Mouse (Mus musculus): ENCODE measurements around the gene Sephs1. TPM values are rescaled to one million over a fixed set of nuclear protein-coding genes. Genes with fewer than 3 reads are reported as not detected.

Sephs1 gene
- polyA plus RNA-seq, 1 experiment from 2014 or later, result 147 TPM

- no peaks in the 10 kb centered on the region for H3K9me3 ChIP-seq (ENCODE audit: control insufficient read depth, low read length)
- H3K4me3 ChIP-seq (ENCODE audit: low read depth, low read length), result no peak overlapping the region
- no peaks in the 10 kb centered on the region for H3K36me3 ChIP-seq (ENCODE audit: control insufficient read depth, insufficient read depth, low read length)
- no peak overlapping the region for H3K27ac ChIP-seq (ENCODE audit: low read depth, low read length)
- no peak for DNase-seq (ENCODE audit: low spot score)
- ATAC-seq (replicated peaks; ENCODE audit: low FRiP score), result no peak
- no peaks in the 10 kb centered on the region for H3K27me3 ChIP-seq (ENCODE audit: control insufficient read depth, insufficient read depth, low read length)
- 80% methylated on average over 9 of the region's 9 CpGs for WGBS
- no peak overlapping the region for H3K9ac ChIP-seq (ENCODE audit: low read length)
- no peaks in the 10 kb centered on the region for H3K4me1 ChIP-seq (replicated peaks; ENCODE audit: control insufficient read depth, insufficient read depth, low read length)
- no peak overlapping the region for H3K4me2 ChIP-seq (ENCODE audit: low read depth, low read length, severe bottlenecking)
Measured at GRCm38 (mm10) chr2:4872740-4873139, 8.6 kb upstream of the Sephs1 start.

- no peak overlapping the region for H3K4me2 ChIP-seq (ENCODE audit: low read depth, low read length, severe bottlenecking)
- WGBS, result 78% methylated on average over 6 of the region's 6 CpGs
- ATAC-seq (replicated peaks; ENCODE audit: low FRiP score) (no peak), DNase-seq (ENCODE audit: low spot score) (no peak)
- no peaks in the 10 kb centered on the region for H3K9me3 ChIP-seq (ENCODE audit: control insufficient read depth, low read length)
- H3K4me1 ChIP-seq (replicated peaks; ENCODE audit: control insufficient read depth, insufficient read depth, low read length), result no peaks in the 10 kb centered on the region
- no peak overlapping the region for H3K4me3 ChIP-seq (ENCODE audit: low read depth, low read length)
- no peaks in the 10 kb centered on the region for H3K36me3 ChIP-seq (ENCODE audit: control insufficient read depth, insufficient read depth, low read length)
- H3K9ac ChIP-seq (ENCODE audit: low read length), result no peak overlapping the region
- no peak overlapping the region for H3K27ac ChIP-seq (ENCODE audit: low read depth, low read length)
- H3K27me3 ChIP-seq (ENCODE audit: control insufficient read depth, insufficient read depth, low read length), result no peaks in the 10 kb centered on the region
Measured at GRCm38 (mm10) chr2:4873331-4873730, 8.0 kb upstream of the Sephs1 start.

- Histone ChIP-seq H3K36me3 (ENCODE audit: control insufficient read depth, insufficient read depth, low read length) (no peaks in the 10 kb centered on the region), H3K27ac (ENCODE audit: low read depth, low read length) (no peak overlapping the region), H3K4me3 (ENCODE audit: low read depth, low read length) (no peak overlapping the region), H3K27me3 (ENCODE audit: control insufficient read depth, insufficient read depth, low read length) (no peaks in the 10 kb centered on the region), H3K4me2 (ENCODE audit: low read depth, low read length, severe bottlenecking) (no peak overlapping the region), H3K9me3 (ENCODE audit: control insufficient read depth, low read length) (no peaks in the 10 kb centered on the region), H3K4me1 (replicated peaks; ENCODE audit: control insufficient read depth, insufficient read depth, low read length) (no peaks in the 10 kb centered on the region; the same call in 1 of the 2 replicates), H3K9ac (ENCODE audit: low read length) (no peak overlapping the region)
- ATAC-seq (replicated peaks; ENCODE audit: low FRiP score) (no peak), DNase-seq (ENCODE audit: low spot score) (no peak)
- 64% methylated on average over 1 of the region's 1 CpGs for WGBS
Measured at GRCm38 (mm10) chr2:4875090-4875489, 6.3 kb upstream of the Sephs1 start.

GRCm38 (mm10) chr2:4876131-4876530 is 5.2 kb upstream of the Sephs1 start:
- Histone ChIP-seq H3K27ac (ENCODE audit: low read depth, low read length) (no peak overlapping the region), H3K4me2 (ENCODE audit: low read depth, low read length, severe bottlenecking) (no peak overlapping the region), H3K9me3 (ENCODE audit: control insufficient read depth, low read length) (no peaks in the 10 kb centered on the region), H3K4me1 (replicated peaks; ENCODE audit: control insufficient read depth, insufficient read depth, low read length) (peaks cover 3% of the 10 kb centered on the region; the same call in 1 of the 2 replicates), H3K9ac (ENCODE audit: low read length) (no peak overlapping the region), H3K4me3 (ENCODE audit: low read depth, low read length) (no peak overlapping the region), H3K27me3 (ENCODE audit: control insufficient read depth, insufficient read depth, low read length) (no peaks in the 10 kb centered on the region), H3K36me3 (ENCODE audit: control insufficient read depth, insufficient read depth, low read length) (no peaks in the 10 kb centered on the region)
- DNase-seq (ENCODE audit: low spot score) (no peak), ATAC-seq (replicated peaks; ENCODE audit: low FRiP score) (no peak)
- WGBS, result 79% methylated on average over 3 of the region's 3 CpGs

- H3K9ac ChIP-seq (ENCODE audit: low read length), result peak overlapping the region; percentile 99
- H3K36me3 ChIP-seq (ENCODE audit: control insufficient read depth, insufficient read depth, low read length), result no peaks in the 10 kb centered on the region
- WGBS, result 2% methylated on average over 20 of the region's 20 CpGs
- peak overlapping the region; percentile 100 for H3K27ac ChIP-seq (ENCODE audit: low read depth, low read length)
- H3K4me3 ChIP-seq (ENCODE audit: low read depth, low read length), result peak overlapping the region; percentile 93
- DNase-seq (ENCODE audit: low spot score) (no peak), ATAC-seq (replicated peaks; ENCODE audit: low FRiP score) (peak; percentile 61)
- H3K4me1 ChIP-seq (replicated peaks; ENCODE audit: control insufficient read depth, insufficient read depth, low read length), result peaks cover 3% of the 10 kb centered on the region; the same call in 1 of the 2 replicates
- H3K9me3 ChIP-seq (ENCODE audit: control insufficient read depth, low read length), result no peaks in the 10 kb centered on the region
- H3K27me3 ChIP-seq (ENCODE audit: control insufficient read depth, insufficient read depth, low read length), result no peaks in the 10 kb centered on the region
- H3K4me2 ChIP-seq (ENCODE audit: low read depth, low read length, severe bottlenecking), result peak overlapping the region; percentile 81
Measured at GRCm38 (mm10) chr2:4880737-4881349, 521 bp upstream of the Sephs1 start.

- WGBS, result under 1% methylated on average over 60 of the region's 63 CpGs
- Histone ChIP-seq H3K4me3 (ENCODE audit: low read depth, low read length) (peak overlapping the region; percentile 93), H3K4me2 (ENCODE audit: low read depth, low read length, severe bottlenecking) (peak overlapping the region; percentile 81), H3K9me3 (ENCODE audit: control insufficient read depth, low read length) (no peaks in the 10 kb centered on the region), H3K27me3 (ENCODE audit: control insufficient read depth, insufficient read depth, low read length) (no peaks in the 10 kb centered on the region), H3K27ac (ENCODE audit: low read depth, low read length) (peak overlapping the region; percentile 100), H3K9ac (ENCODE audit: low read length) (peak overlapping the region; percentile 99), H3K36me3 (ENCODE audit: control insufficient read depth, insufficient read depth, low read length) (peaks cover 2% of the 10 kb centered on the region; the same call in 1 of the 2 replicates), H3K4me1 (replicated peaks; ENCODE audit: control insufficient read depth, insufficient read depth, low read length) (peaks cover 3% of the 10 kb centered on the region; the same call in 1 of the 2 replicates)
- DNase-seq (ENCODE audit: low spot score) (peak; percentile 87), ATAC-seq (replicated peaks; ENCODE audit: low FRiP score) (peak; percentile 77)
Measured at GRCm38 (mm10) chr2:4882249-4882791, 956 bp downstream of the Sephs1 start.

GRCm38 (mm10) chr2:4883009-4883704 is 1.8 kb downstream of the Sephs1 start:
- no peak for DNase-seq (ENCODE audit: low spot score)
- 3% methylated on average over 18 of the region's 18 CpGs for WGBS
- peak overlapping the region; percentile 100 for H3K27ac ChIP-seq (ENCODE audit: low read depth, low read length)
- H3K9me3 ChIP-seq (ENCODE audit: control insufficient read depth, low read length), result no peaks in the 10 kb centered on the region
- H3K4me3 ChIP-seq (ENCODE audit: low read depth, low read length), result peak overlapping the region; percentile 93
- peak overlapping the region; percentile 81 for H3K4me2 ChIP-seq (ENCODE audit: low read depth, low read length, severe bottlenecking)
- peak overlapping the region; percentile 99 for H3K9ac ChIP-seq (ENCODE audit: low read length)
- no peaks in the 10 kb centered on the region for H3K27me3 ChIP-seq (ENCODE audit: control insufficient read depth, insufficient read depth, low read length)
- ATAC-seq (replicated peaks; ENCODE audit: low FRiP score), result no peak
- peaks cover 2% of the 10 kb centered on the region; the same call in 1 of the 2 replicates for H3K36me3 ChIP-seq (ENCODE audit: control insufficient read depth, insufficient read depth, low read length)
- H3K4me1 ChIP-seq (replicated peaks; ENCODE audit: control insufficient read depth, insufficient read depth, low read length), result peaks cover 3% of the 10 kb centered on the region; the same call in 1 of the 2 replicates

GRCm38 (mm10) chr2:4886896-4887295 is 5.5 kb downstream of the Sephs1 start:
- ATAC-seq (replicated peaks; ENCODE audit: low FRiP score) (no peak), DNase-seq (ENCODE audit: low spot score) (no peak)
- no peaks in the 10 kb centered on the region for H3K9me3 ChIP-seq (ENCODE audit: control insufficient read depth, low read length)
- H3K4me1 ChIP-seq (replicated peaks; ENCODE audit: control insufficient read depth, insufficient read depth, low read length), result no peaks in the 10 kb centered on the region
- no peaks in the 10 kb centered on the region for H3K27me3 ChIP-seq (ENCODE audit: control insufficient read depth, insufficient read depth, low read length)
- no peak overlapping the region for H3K4me2 ChIP-seq (ENCODE audit: low read depth, low read length, severe bottlenecking)
- WGBS, result 95% methylated on average over 6 of the region's 6 CpGs
- no peak overlapping the region for H3K27ac ChIP-seq (ENCODE audit: low read depth, low read length)
- no peak overlapping the region for H3K9ac ChIP-seq (ENCODE audit: low read length)
- H3K4me3 ChIP-seq (ENCODE audit: low read depth, low read length), result no peak overlapping the region
- H3K36me3 ChIP-seq (ENCODE audit: control insufficient read depth, insufficient read depth, low read length), result peaks cover 17% of the 10 kb centered on the region; the same call in 1 of the 2 replicates

All from forebrain, embryonic 11.5 days (tissue).